Mouse (Mus musculus): ENCODE results near the gene Foxj1. TPM values are rescaled to one million over a fixed set of nuclear protein-coding genes. Genes with fewer than 3 reads are reported as not detected.

The Foxj1 gene
- total RNA-seq, 2 experiments from 2014 or later: 9.5 to 10.4 TPM

GRCm38 (mm10) chr11:116347012-116347411 lies 11.8 kb upstream of the Foxj1 start:
- DNase-seq (ENCODE audit: low spot score in 2 of 2): no peak

GRCm38 (mm10) chr11:116342069-116342791 lies 7.0 kb upstream of the Foxj1 start:
- DNase-seq (ENCODE audit: low spot score in 2 of 2): peak; percentile 53 to 64

- no peak for DNase-seq (ENCODE audit: low spot score in 2 of 2)
Measured at GRCm38 (mm10) chr11:116337531-116337930, 2.3 kb upstream of the Foxj1 start.

- DNase-seq (ENCODE audit: low spot score in 2 of 2): no peak
Measured at GRCm38 (mm10) chr11:116337000-116337399, 1.8 kb upstream of the Foxj1 start.

- no peak for DNase-seq (ENCODE audit: low spot score in 2 of 2)
Measured at GRCm38 (mm10) chr11:116336393-116336792, 1.2 kb upstream of the Foxj1 start.

- no peak for DNase-seq (ENCODE audit: low spot score in 2 of 2)
Measured at GRCm38 (mm10) chr11:116334417-116334782, 799 bp downstream of the Foxj1 start.

GRCm38 (mm10) chr11:116333526-116334416 lies 1.4 kb downstream of the Foxj1 start:
- no peak for DNase-seq (ENCODE audit: low spot score in 2 of 2)

- no peak for DNase-seq (ENCODE audit: low spot score in 2 of 2)
Measured at GRCm38 (mm10) chr11:116332983-116333270, 2.3 kb downstream of the Foxj1 start.

- peak in 1 of 2 experiments; percentile 61 for DNase-seq (ENCODE audit: low spot score in 2 of 2)
Measured at GRCm38 (mm10) chr11:116332232-116332982, 2.8 kb downstream of the Foxj1 start.

GRCm38 (mm10) chr11:116330211-116330518 lies 5.0 kb downstream of the Foxj1 start:
- no peak for DNase-seq (ENCODE audit: low spot score in 2 of 2)

GRCm38 (mm10) chr11:116329314-116330210 lies 5.6 kb downstream of the Foxj1 start:
- peak; percentile 64 to 69 for DNase-seq (ENCODE audit: low spot score in 2 of 2)

- DNase-seq (ENCODE audit: low spot score in 2 of 2): no peak
Measured at GRCm38 (mm10) chr11:116326963-116327603, 8.1 kb downstream of the Foxj1 start.

- peak; percentile 94 to 96 for DNase-seq (ENCODE audit: low spot score in 2 of 2)
Measured at GRCm38 (mm10) chr11:116318719-116319659, 16.2 kb downstream of the Foxj1 start.

- no peak for DNase-seq (ENCODE audit: low spot score in 2 of 2)
Measured at GRCm38 (mm10) chr11:116312359-116312758, 22.8 kb downstream of the Foxj1 start.

- DNase-seq (ENCODE audit: low spot score in 2 of 2): no peak
Measured at GRCm38 (mm10) chr11:116311169-116311568, 24.0 kb downstream of the Foxj1 start.

GRCm38 (mm10) chr11:116309601-116310000 lies 25.6 kb downstream of the Foxj1 start:
- no peak for DNase-seq (ENCODE audit: low spot score in 2 of 2)

- no peak for DNase-seq (ENCODE audit: low spot score in 2 of 2)
Measured at GRCm38 (mm10) chr11:116307762-116308531, 27.3 kb downstream of the Foxj1 start.

GRCm38 (mm10) chr11:116307019-116307725 lies 28.0 kb downstream of the Foxj1 start, which contains the start of gene Exoc7:
Exoc7 (minus strand) TSS chr11:116307233.
- no peak for DNase-seq (ENCODE audit: low spot score in 2 of 2)

All from layer of hippocampus, postnatal 10 days (tissue).